Mouse (Mus musculus) fibroblast of lung, adult 2 months (primary cell): ENCODE results near the gene Srd5a1.
"Not testable (repeated sequence)": the region's sequence is repeated elsewhere in the genome, so short reads cannot be mapped to it uniquely, and the experiment has no call there.

Experiments
- DNase-seq: peaks from one replicate; pipeline ENCODE4 v3.0.0-alpha.2; 2011; ENCODE audit warnings: low read depth

Gene Srd5a1

DNA sequence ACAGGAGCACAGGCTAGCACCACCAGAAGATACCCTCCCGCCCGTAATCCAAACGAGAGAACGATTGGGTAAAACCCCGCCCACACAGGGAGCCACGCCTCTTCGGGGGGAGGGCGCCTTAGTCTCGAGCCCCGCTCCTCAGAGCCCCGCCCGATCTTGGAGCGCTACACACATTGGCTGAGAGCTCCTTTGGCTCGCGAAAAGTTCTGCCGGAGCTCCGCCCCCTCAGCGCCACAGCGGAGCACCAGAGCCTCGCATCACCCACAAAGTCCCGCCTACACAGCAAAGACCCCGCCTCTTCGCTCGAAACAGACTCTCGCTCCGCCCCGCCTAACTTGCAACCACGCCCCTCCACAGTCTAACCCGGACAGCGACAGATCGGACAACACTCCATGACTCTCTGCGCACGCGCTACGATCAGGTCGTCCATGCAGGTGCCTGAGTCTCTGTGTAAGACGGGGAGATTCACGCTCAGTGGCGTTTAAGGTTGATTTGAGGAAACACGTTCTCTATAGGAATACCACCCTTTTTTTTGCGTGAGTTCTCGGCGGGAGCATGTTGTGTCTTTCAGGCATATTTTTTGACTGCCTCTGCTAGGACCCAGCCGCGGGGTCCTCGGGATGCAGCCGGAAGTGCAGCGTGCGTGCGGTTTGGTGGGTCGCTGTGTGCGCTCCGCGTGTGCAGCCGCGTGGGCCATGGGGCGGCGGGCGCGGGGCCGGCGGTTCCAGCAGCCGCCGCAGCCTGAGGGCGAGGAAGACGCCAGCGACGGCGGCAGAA lies at the start of gene Srd5a1:
Srd5a1 (minus strand) TSS at position 45 of the 777 bp plus-strand sequence.
- peak; percentile 100 for DNase-seq

GRCm38 (mm10) chr13:69654508-69654907 lies 43.3 kb upstream of the Srd5a1 start:
- DNase-seq, result no peak

DNA sequence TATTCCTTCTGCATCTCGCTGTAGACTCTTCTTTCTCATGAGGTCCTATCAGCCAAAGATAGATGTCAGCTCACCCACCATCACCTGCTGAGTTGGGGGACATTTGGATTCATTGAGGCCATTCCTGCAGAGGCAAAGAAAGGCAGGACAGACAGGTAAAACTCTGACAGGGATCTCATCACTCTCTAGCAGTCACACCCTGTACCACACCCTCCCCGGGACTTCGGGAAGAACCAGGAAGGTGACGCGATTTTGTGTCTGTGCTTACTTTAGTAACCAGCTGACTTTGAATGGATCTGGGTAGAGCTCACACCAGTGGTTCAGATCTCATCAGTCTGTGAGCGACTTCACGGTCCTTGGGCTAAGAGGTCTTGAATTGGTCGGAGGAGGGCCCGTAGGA lies 35.2 kb upstream of the Srd5a1 start:
- no peak for DNase-seq

GRCm38 (mm10) chr13:69645694-69646423 lies 34.6 kb upstream of the Srd5a1 start:
- no peak for DNase-seq

- DNase-seq, result no peak
Measured at GRCm38 (mm10) chr13:69644427-69645166, 33.4 kb upstream of the Srd5a1 start.

DNA sequence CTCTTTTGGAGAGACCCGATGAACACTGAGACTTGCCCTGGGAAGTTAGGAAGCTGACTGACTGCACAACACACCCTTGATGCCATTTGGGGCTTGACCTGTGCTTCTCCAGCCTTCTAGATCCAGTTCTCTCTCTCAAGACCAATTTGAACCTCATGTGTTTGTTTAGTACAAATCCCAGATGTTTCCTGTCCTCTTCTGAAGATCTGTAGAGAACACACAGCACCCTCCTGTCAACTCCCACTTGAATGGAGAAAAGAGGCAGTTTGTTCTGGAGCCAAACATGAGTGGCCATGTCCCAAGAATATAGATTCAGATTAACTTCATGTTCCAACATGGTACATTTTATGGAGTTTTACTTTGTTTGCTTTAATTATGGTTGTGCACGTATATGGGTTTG lies 32.7 kb upstream of the Srd5a1 start:
- DNase-seq, result no peak

- DNase-seq, result no peak
Measured at GRCm38 (mm10) chr13:69642656-69643216, 31.5 kb upstream of the Srd5a1 start.

GRCm38 (mm10) chr13:69641017-69641416 lies 29.8 kb upstream of the Srd5a1 start:
- DNase-seq, result no peak

- no peak for DNase-seq
Measured at GRCm38 (mm10) chr13:69640541-69640940, 29.3 kb upstream of the Srd5a1 start.

- DNase-seq, result no peak
Measured at GRCm38 (mm10) chr13:69640126-69640525, 28.9 kb upstream of the Srd5a1 start.

GRCm38 (mm10) chr13:69639251-69639650 lies 28.0 kb upstream of the Srd5a1 start:
- DNase-seq, result no peak

- DNase-seq, result no peak
Measured at GRCm38 (mm10) chr13:69638108-69638626, 26.9 kb upstream of the Srd5a1 start.

- DNase-seq, result no peak
Measured at GRCm38 (mm10) chr13:69637657-69638056, 26.4 kb upstream of the Srd5a1 start.

DNA sequence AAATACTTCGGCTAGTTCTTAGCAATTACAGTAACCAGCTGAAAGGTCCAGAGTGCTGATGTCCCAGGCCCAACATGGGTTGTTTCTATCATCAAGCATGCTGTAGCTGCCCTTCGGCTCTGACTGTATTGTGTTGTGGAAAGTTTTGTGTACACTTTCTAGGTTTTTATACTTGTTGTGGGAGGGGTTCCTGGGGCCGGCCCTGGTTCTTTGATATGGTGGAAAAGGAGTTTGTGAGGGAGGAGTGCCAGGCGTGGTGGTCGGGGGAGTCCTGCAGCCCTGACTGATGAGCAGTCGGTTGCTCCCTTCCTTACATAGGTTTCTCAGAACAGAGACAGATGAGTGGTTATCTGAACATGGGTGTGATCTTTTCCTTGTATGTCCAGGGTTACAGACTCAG lies 25.6 kb upstream of the Srd5a1 start:
- DNase-seq, result no peak

GRCm38 (mm10) chr13:69636375-69636774 lies 25.1 kb upstream of the Srd5a1 start:
- no peak for DNase-seq

GRCm38 (mm10) chr13:69635836-69636235 lies 24.6 kb upstream of the Srd5a1 start:
- not testable (repeated sequence) for DNase-seq

DNA sequence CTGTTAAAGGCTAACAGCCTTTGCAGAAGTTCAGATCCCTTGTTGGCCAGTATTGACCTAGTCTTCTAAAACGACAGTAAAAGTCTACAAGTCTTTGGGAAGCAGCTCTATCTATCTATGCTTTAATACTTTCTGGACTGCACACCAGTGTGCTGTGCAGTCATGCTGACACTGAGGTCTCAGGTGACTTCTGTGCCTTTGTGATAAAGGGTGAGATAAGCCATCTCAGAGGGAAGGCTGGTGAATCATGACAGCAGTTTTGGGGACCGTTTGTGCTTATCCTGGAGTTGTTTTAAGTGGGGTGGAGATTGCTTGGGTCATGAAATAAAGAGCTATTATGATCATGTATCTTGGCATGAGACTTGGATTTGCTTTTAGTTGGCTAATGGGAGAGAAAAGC lies 22.7 kb upstream of the Srd5a1 start:
- DNase-seq, result no peak

DNA sequence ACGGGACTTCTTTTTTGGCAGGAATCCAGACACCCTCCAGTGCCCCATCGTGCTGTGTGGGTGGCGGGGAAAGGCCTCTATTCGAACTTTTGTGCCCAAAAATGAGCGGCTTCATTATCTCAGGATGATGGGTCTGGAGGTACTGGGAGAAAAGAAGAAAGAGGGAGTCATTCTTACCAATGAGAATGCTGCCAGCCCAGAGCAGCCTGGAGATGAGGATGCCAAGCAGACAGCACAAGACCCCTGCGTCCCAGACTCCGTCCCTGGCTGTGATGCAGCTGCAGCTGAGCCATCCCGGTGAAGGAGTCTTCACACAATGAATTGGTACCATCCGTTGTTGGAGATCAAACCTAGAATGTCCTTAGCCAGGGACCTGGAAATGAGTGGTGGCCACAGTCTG lies 22.3 kb upstream of the Srd5a1 start:
- no peak for DNase-seq

DNA sequence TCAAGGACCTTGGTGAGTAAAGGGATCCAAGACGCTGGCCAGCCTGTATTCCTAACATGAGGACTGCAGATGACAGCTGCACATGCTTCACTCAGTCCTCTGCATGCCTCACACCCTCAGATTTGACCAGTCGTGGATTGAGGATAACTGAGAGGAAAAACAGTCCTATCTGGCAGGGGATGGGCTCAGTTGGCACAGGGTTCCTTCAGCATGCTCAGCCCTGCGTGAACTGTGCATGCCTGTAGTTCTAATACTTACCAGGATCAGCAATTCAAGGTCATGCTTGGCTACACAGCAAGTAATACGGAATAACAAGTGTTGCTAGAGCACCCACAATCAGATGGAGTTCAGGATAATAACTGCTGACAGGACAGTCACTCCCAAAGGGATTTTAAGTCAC lies 20.4 kb upstream of the Srd5a1 start:
- no peak for DNase-seq

DNA sequence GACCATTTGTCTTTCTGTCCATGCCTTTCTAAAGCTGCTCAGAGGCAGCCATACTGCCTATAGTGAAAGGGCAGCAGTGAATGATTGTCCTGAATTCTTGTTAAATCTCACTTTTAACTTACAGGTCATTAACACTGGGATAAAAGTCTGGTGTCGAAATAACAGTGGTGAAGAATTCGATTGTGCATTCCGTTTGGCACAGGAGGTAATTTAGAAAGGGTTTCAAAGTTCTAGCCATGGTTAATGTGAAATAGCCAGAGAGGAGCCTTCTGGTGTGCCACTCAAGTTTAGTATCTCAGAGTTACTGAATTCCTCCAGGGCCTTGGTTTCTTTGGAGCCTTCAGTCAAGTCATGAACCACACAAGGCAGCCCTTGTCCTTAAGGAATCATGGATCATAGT lies 19.9 kb upstream of the Srd5a1 start:
- DNase-seq, result no peak

DNA sequence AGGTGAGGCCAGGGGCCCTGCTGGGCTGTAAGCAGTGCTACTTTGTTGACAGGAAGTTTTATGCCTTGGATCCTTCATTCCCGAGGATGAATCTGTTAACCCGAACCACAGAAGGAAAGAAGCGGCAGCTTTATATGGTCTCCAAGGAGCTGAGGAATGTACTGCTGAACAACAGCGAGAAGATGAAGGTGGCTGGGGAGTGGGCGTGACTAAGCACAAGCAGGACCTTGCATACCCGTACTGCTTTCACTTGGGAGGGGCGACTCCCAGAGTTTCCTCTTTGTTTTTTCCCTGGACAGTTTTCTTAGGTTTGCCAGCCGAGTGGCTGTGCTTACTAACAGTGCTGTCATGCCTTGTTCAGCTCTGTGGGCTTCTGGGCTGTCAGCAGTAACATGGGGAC lies 19.3 kb upstream of the Srd5a1 start:
- no peak for DNase-seq

GRCm38 (mm10) chr13:69627941-69628340 lies 16.7 kb upstream of the Srd5a1 start:
- DNase-seq, result no peak
